Mouse (Mus musculus) MEL (cell line): ENCODE measurements at regions not wholly inside any gene's neighbourhood (a gene's known extent, or its start where the extent isn't known, plus 50 kb on each side); places are given as distances from the start of the nearest gene placed in this dataset.

ENCODE experiments used
- DNase-seq: peaks from one replicate; pipeline ENCODE4 v3.0.0; 2011; ENCODE audit warnings: low read depth, low spot score
- H3K27ac ChIP-seq: 2 replicates; pipeline ENCODE4 v1.5.1; 2012; ENCODE audit warnings: low read depth, mild to moderate bottlenecking, control low read depth, low read length, moderate library complexity; ENCODE audit not compliant: control insufficient read depth
- H3K27me3 ChIP-seq, 2 experiments: fragments of 150-350 bp in 1 of 2; sonication (generic) in 1 of 2; 2 replicates each; pipeline ENCODE4 v1.6.1; 2012; ENCODE audit warnings: low read length in 2 of 2, mild to moderate bottlenecking in 2 of 2, improper control_type of control experiment in 1 of 2, moderate library complexity in 1 of 2; ENCODE audit not compliant: insufficient read depth in 2 of 2, control insufficient read depth in 1 of 2
- H3K36me3 ChIP-seq, 2 experiments: 2 replicates each; pipeline ENCODE4 v1.6.1; 2012 to 2014; ENCODE audit warnings: low read length in 2 of 2, improper control_type of control experiment in 1 of 2, inconsistent platforms in 1 of 2, mild to moderate bottlenecking in 1 of 2; ENCODE audit not compliant: insufficient read depth in 2 of 2, control insufficient read depth in 1 of 2
- H3K4me1 ChIP-seq, 2 experiments: fragments of 150-350 bp in 1 of 2; sonication (generic) in 1 of 2; 2 replicates each; pipeline ENCODE4 v1.6.1; 2012; ENCODE audit warnings: low read length in 2 of 2, improper control_type of control experiment in 1 of 2, mild to moderate bottlenecking in 1 of 2; ENCODE audit not compliant: insufficient read depth in 2 of 2, control insufficient read depth in 1 of 2
- H3K4me3 ChIP-seq, 2 experiments: fragments of 150-350 bp in 1 of 2; sonication (generic) in 1 of 2; 2 replicates each; pipeline ENCODE4 v1.5.1; 2012; ENCODE audit warnings: low read depth in 2 of 2, low read length in 2 of 2, mild to moderate bottlenecking in 2 of 2, moderate library complexity in 2 of 2, control low read depth in 1 of 2, improper control_type of control experiment in 1 of 2; ENCODE audit not compliant: control insufficient read depth in 1 of 2, insufficient read depth in 1 of 2
- H3K79me2 ChIP-seq: 2 replicates; pipeline ENCODE4 v1.6.1; 2012; ENCODE audit warnings: mild to moderate bottlenecking, low read length, moderate library complexity; ENCODE audit not compliant: control insufficient read depth, poor library complexity, insufficient read depth
- H3K9ac ChIP-seq: 2 replicates; pipeline ENCODE4 v1.6.1; 2012; ENCODE audit warnings: low read depth, mild to moderate bottlenecking, control low read depth, low read length, moderate library complexity; ENCODE audit not compliant: control insufficient read depth, poor library complexity, severe bottlenecking
- H3K9me3 ChIP-seq: fragments of 150-350 bp; sonication (generic); replicated peaks from 2 replicates; pipeline ENCODE4 v1.6.1; 2012; ENCODE audit warnings: mild to moderate bottlenecking, low read length, improper control_type of control experiment, moderate library complexity; ENCODE audit not compliant: insufficient read depth
- E2F4 ChIP-seq: IDR thresholded peaks from 2 replicates; pipeline ENCODE4 v1.6.1; 2011; ENCODE audit warnings: low read depth, low read length, improper control_type of control experiment, borderline replicate concordance
- ETS1 ChIP-seq: IDR thresholded peaks from 2 replicates; pipeline ENCODE4 v1.6.1; 2012; ENCODE audit warnings: low read depth, mild to moderate bottlenecking, inconsistent platforms, low read length, improper control_type of control experiment, moderate library complexity
- JUND ChIP-seq: IDR thresholded peaks from 2 replicates; pipeline ENCODE4 v1.6.1; 2011; ENCODE audit warnings: low read depth, mild to moderate bottlenecking, improper control_type of control experiment, low read length
- KAT2A ChIP-seq: conservative IDR thresholded peaks from 2 replicates; pipeline ENCODE4 v1.6.1; 2012; ENCODE audit warnings: low read depth, low read length, improper control_type of control experiment, inconsistent platforms
- MAX ChIP-seq: IDR thresholded peaks from 2 replicates; pipeline ENCODE4 v1.6.1; 2011; ENCODE audit warnings: low read length, improper control_type of control experiment
- MXI1 ChIP-seq: IDR thresholded peaks from 2 replicates; pipeline ENCODE4 v1.6.1; 2011; ENCODE audit warnings: mild to moderate bottlenecking, low read depth, low read length, improper control_type of control experiment
- MYB ChIP-seq: IDR thresholded peaks from 2 replicates; pipeline ENCODE4 v1.6.1; 2011; ENCODE audit warnings: mild to moderate bottlenecking, low read depth, low read length, improper control_type of control experiment
- NRF1 ChIP-seq: IDR thresholded peaks from 2 replicates; pipeline ENCODE4 v1.6.1; 2014; ENCODE audit warnings: low read depth, mild to moderate bottlenecking, inconsistent platforms, low read length, improper control_type of control experiment, moderate library complexity; ENCODE audit not compliant: poor library complexity, insufficient read depth, severe bottlenecking
- SIN3A ChIP-seq: IDR thresholded peaks from 2 replicates; pipeline ENCODE4 v1.6.1; 2012; ENCODE audit warnings: low read length, improper control_type of control experiment, inconsistent platforms
- UBTF ChIP-seq: IDR thresholded peaks from 2 replicates; pipeline ENCODE4 v1.6.1; 2012; ENCODE audit warnings: low read depth, mild to moderate bottlenecking, inconsistent platforms, low read length, improper control_type of control experiment, moderate library complexity, borderline replicate concordance; ENCODE audit not compliant: insufficient read depth
- USF1 ChIP-seq: IDR thresholded peaks from 2 replicates; pipeline ENCODE4 v1.6.1; 2014; ENCODE audit warnings: low read depth, mild to moderate bottlenecking, inconsistent platforms, low read length, improper control_type of control experiment, moderate library complexity
- USF2 ChIP-seq, 2 experiments: IDR thresholded peaks; 2 replicates each; pipeline ENCODE4 v1.6.1; 2011 to 2012; ENCODE audit warnings: improper control_type of control experiment in 2 of 2, low read length in 2 of 2, borderline replicate concordance in 1 of 2, inconsistent platforms in 1 of 2, low read depth in 1 of 2, mild to moderate bottlenecking in 1 of 2; ENCODE audit not compliant: insufficient read depth in 1 of 2
- ZC3H11A ChIP-seq: IDR thresholded peaks from 2 replicates; pipeline ENCODE4 v1.6.1; 2012; ENCODE audit warnings: low read depth, mild to moderate bottlenecking, inconsistent platforms, low read length, improper control_type of control experiment
- ZKSCAN1 ChIP-seq: IDR thresholded peaks from 2 replicates; pipeline ENCODE4 v1.6.1; 2012; ENCODE audit warnings: low read depth, mild to moderate bottlenecking, inconsistent platforms, low read length, improper control_type of control experiment, moderate library complexity
- ZNF384 ChIP-seq: IDR thresholded peaks from 2 replicates; pipeline ENCODE4 v1.6.1; 2012; ENCODE audit warnings: low read depth, mild to moderate bottlenecking, inconsistent platforms, low read length, improper control_type of control experiment

DNA sequence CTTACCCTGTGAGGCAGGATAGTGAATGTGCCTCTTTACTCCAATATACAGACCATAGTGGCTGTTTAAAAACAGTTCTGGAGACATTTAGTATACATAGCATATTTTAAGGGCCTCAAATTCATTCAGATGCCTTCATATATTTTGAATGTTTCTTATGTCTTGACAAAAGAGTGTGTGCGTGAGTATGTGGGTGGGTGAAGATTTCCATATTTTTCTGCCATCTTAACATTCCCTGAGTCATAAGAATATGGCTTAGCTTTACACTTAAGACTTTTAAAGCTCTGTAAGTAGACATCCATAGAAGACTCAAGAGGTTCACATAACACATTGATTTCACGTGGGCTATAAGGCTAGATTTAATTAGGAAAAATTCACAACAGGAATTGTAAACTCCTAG is 81.3 kb upstream of the Mycbp2 start:
- Histone ChIP-seq H3K4me3 (no peak overlapping the region), H3K27me3 (peaks cover 0 to 2% of the 10 kb centered on the region in 2 experiments; a peak in 1 of 4 replicates), H3K9me3 (no peaks in the 10 kb centered on the region)
- no peak for TF ChIP-seq JUND
- no peak for TF ChIP-seq E2F4
- TF ChIP-seq ZC3H11A, result no peak
- TF ChIP-seq MYB, result no peak
- TF ChIP-seq USF2 (IDR thresholded peaks at IDR 0.05; ENCODE audit: borderline replicate concordance in 1 of 2, insufficient read depth in 1 of 2, low read depth in 1 of 2, low read length in 2 of 2), result no peak
- TF ChIP-seq, all 39 proteins: peak for 0
- Histone ChIP-seq H3K27ac (no peak overlapping the region), H3K36me3 (no peaks in the 10 kb centered on the region), H3K79me2 (no peaks in the 10 kb centered on the region), H3K9ac (no peak overlapping the region), H3K4me1 (no peaks in the 10 kb centered on the region)
- DNase-seq, result no peak

DNA sequence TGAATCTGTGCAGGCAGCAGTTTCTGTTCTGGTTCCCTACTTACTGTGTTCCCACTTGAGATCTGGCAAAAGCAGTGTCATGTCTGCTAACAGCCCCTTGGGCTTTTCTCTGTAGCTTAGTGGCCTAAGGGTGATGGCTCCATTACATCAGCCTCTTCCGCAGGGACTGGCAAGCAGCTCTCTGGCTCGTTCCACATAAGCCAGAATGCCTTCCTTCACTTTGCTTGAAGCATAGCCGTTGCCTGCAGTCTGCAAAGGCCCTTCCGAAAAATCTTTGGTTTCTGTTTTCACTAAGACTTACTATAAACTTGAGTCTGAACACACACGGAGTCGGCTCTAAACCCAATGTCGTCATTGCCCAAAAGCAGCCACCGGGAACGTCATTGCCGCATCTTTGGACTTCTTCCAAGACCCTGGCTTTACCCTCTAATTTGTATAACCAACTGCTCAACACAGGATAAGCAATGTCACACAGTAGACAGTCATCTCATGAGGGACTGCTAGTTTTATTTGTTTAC is 74.8 kb upstream of the Mycbp2 start:
- no peaks in the 10 kb centered on the region for H3K36me3 ChIP-seq
- TF ChIP-seq USF1, result no peak
- TF ChIP-seq SIN3A, result no peak
- no peak for TF ChIP-seq MXI1
- TF ChIP-seq UBTF, result no peak
- TF ChIP-seq NRF1, result no peak
- no peak for TF ChIP-seq ETS1
- no peak for TF ChIP-seq ZNF384
- no peak for TF ChIP-seq ZC3H11A
- no peak for TF ChIP-seq MAX
- TF ChIP-seq KAT2A, result no peak
- no peak for TF ChIP-seq ZKSCAN1
- TF ChIP-seq JUND, result no peak
- TF ChIP-seq USF2 (IDR thresholded peaks at IDR 0.05; ENCODE audit: borderline replicate concordance in 1 of 2, insufficient read depth in 1 of 2, low read depth in 1 of 2, low read length in 2 of 2), result no peak
- no peak for DNase-seq
- H3K79me2 ChIP-seq, result no peaks in the 10 kb centered on the region
- peaks cover 0 to 4% of the 10 kb centered on the region in 2 experiments; a peak in 2 of 4 replicates for H3K27me3 ChIP-seq
- H3K4me3 ChIP-seq, result no peak overlapping the region
- no peaks in the 10 kb centered on the region for H3K9me3 ChIP-seq
- no peak overlapping the region for H3K27ac ChIP-seq
- no peak overlapping the region for H3K9ac ChIP-seq
- no peaks in the 10 kb centered on the region for H3K4me1 ChIP-seq
